Mouse (Mus musculus) C2C12 (cell line): ENCODE measurements around the gene Kpna7.

Experiments used
- CEBPB ChIP-seq: IDR thresholded peaks from one replicate; pipeline ENCODE4 v1.6.1; 2011; ENCODE audit warnings: low read depth, mild to moderate bottlenecking, control low read depth, moderate library complexity
- CTCF ChIP-seq: IDR thresholded peaks from one replicate; pipeline ENCODE4 v1.5.1; 2011; ENCODE audit not compliant: control insufficient read depth, insufficient read depth, insufficient read length
- MAX ChIP-seq: IDR thresholded peaks from one replicate; pipeline ENCODE4 v1.6.1; 2011; ENCODE audit warnings: mild to moderate bottlenecking, control low read depth
- MYOD1 ChIP-seq: IDR thresholded peaks from one replicate; pipeline ENCODE4 v1.6.1; 2011; ENCODE audit warnings: low read depth; ENCODE audit not compliant: control insufficient read depth, insufficient read length
- MYOG ChIP-seq: IDR thresholded peaks from one replicate; pipeline ENCODE4 v1.6.1; 2011; ENCODE audit not compliant: control insufficient read depth, insufficient read length; ENCODE audit errors: extremely low read depth
- USF1 ChIP-seq: IDR thresholded peaks from one replicate; pipeline ENCODE4 v1.6.1; 2011; ENCODE audit warnings: low read depth, mild to moderate bottlenecking, control low read depth, moderate library complexity

- TF ChIP-seq CTCF (no peak), MAX (no peak), USF1 (no peak), CEBPB (no peak), MYOD1 (no peak), MYOG (no peak)
These were observed 31.9 kb upstream of the Kpna7 start for GRCm38 (mm10) chr5:145115736-145116135.
